ENCODE assay signal across 9 mouse cellular contexts in the genomic region with DNA sequence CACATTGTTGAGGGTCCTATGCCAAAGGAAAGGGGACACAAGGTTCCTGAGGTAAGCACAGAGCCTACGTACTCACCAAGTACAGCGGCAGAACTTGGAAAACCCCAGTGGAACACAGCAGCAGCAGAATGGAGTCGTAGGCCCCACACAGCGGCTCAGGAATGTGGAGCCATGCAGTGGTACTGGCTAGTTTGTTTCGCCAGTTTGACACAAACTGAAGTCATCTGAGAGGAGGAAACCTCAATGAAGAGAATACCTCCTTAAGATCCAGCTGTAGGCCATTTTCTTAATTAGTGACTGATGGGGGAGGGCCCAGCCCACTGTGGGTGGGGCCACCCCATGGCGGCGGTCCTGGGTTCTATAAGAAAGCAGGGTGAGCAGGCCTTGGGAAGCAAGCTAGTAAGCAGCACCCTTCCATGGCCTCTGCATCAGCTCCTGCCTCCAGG. TPM values are rescaled to one million over a fixed set of nuclear protein-coding genes. Genes with fewer than 3 reads are reported as not detected.
DNase-seq lines count a peak whose midpoint lies in the region; ATAC-seq and TF ChIP-seq lines count a peak whose summit lies in the region.
"Had no signal": no experiment of that assay in that cellular context is flagged by ENCODE, and none has a peak within 500 bp of the region (broad histone marks: within the 10 kb centered on the region; RNA-seq: fewer than 3 reads in every experiment).

No protein-coding gene starts in this region.

- peaks cover 18% of the 10 kb centered on the region for H3K79me2 ChIP-seq in CH12.LX (replicated peaks; ENCODE audit: control insufficient read depth, extremely low read depth, insufficient read depth, poor library complexity, severe bottlenecking)

- dilution Hi-C loops in CH12.LX (cut with MboI; ENCODE audit: extremely low pct_ligation_motif_present, extremely low pct_unique_long_range_greater_than_20kb, low sequenced_read_pairs), result no loop called here

- no peak for ATAC-seq in intestine, embryonic 14.5 days (replicated peaks; ENCODE audit: low FRiP score, low TSS enrichment, low read depth)
- ATAC-seq in intestine, postnatal 0 days, result no peak
- ATAC-seq in limb, embryonic 13.5 days (ENCODE audit: low FRiP score, low read depth), result peak; percentile 26; the same call in 1 of the 2 replicates
- ATAC-seq in megakaryocyte progenitor cell, adult 5-6 weeks (replicated peaks; ENCODE audit: poor library complexity), result no peak

- peak; percentile 25; the same call in 1 of the 2 replicates for TF ChIP-seq POLR2A in CH12.LX (IDR thresholded peaks at IDR 0.05; ENCODE audit: low read depth, low read length)

- no peak for TF ChIP-seq CTCF in intestine, postnatal 0 days (IDR thresholded peaks at IDR 0.05; ENCODE audit: low read depth)
- TF ChIP-seq CTCF in CH12.LX (conservative IDR thresholded peaks at IDR 0.05 in 1 of 2, IDR thresholded peaks at IDR 0.05 in 1 of 2; ENCODE audit: low read depth in 2 of 2, low read length in 2 of 2), result no peak

- no peak for TF ChIP-seq EP300 in CH12.LX (IDR thresholded peaks at IDR 0.05; ENCODE audit: low read length)

- H3K4me3 ChIP-seq in intestine, embryonic 14.5 days (ENCODE audit: low read depth, low read length), result no peak overlapping the region
- H3K4me3 ChIP-seq in intestine, postnatal 0 days (ENCODE audit: low read depth, low read length), result no peak overlapping the region
- peak overlapping the region; percentile 50 to 62 (median 52) for H3K4me3 ChIP-seq in CH12.LX (replicated peaks in 1 of 3; ENCODE audit: low read depth in 2 of 3, low read length in 2 of 3, poor library complexity in 1 of 3)
- no peak overlapping the region for H3K4me3 ChIP-seq in limb, embryonic 13.5 days

- H3K9ac ChIP-seq in intestine, embryonic 14.5 days (ENCODE audit: low read length), result no peak overlapping the region
- no peak overlapping the region for H3K9ac ChIP-seq in intestine, postnatal 0 days (ENCODE audit: low read depth, low read length)
- peak overlapping the region; percentile 59 for H3K9ac ChIP-seq in CH12.LX (ENCODE audit: insufficient read depth, low read depth)
- no peak overlapping the region for H3K9ac ChIP-seq in limb, embryonic 13.5 days

- DNase-seq in intestine, embryonic 14.5 days (ENCODE audit: low spot score), result no peak
- DNase-seq in A20 (ENCODE audit: low read depth, low spot score) (peak; percentile 83), CH12.LX (ENCODE audit: extremely low read depth) (no peak)
- no peak for DNase-seq in cerebellum, adult 18-20 months
- DNase-seq in retina, postnatal 1 day, result no peak
- DNase-seq: right cerebral cortex, postnatal 4 days had no signal

- 52% methylated on average over 7 of the region's 7 CpGs for WGBS in intestine, embryonic 14.5 days
- WGBS in intestine, postnatal 0 days, result 73% methylated on average over 7 of the region's 7 CpGs
- 44% methylated on average over 7 of the region's 7 CpGs for WGBS in limb, embryonic 13.5 days

- in situ Hi-C loops in CH12.LX (cut with MboI; ENCODE audit: low pct_ligation_motif_present, low pct_unique_long_range_greater_than_20kb, low sequenced_read_pairs), result loop anchor here (5.0 kb wide), 1 partner anchor 33 kb away; no protein-coding TSS in a partner anchor

- H3K4me2 ChIP-seq in intestine, embryonic 14.5 days (ENCODE audit: low read length), result 0 out of 2 replicates have a peak overlapping the region, but pooled peaks have one; percentile 86
- H3K4me2 ChIP-seq in intestine, postnatal 0 days (replicated peaks; ENCODE audit: low read depth), result no peak overlapping the region; the same call in 1 of the 2 replicates
- H3K4me2 ChIP-seq in CH12.LX (ENCODE audit: insufficient read depth, low read depth, poor library complexity, severe bottlenecking), result peak overlapping the region; percentile 68
- peak overlapping the region; percentile 89 for H3K4me2 ChIP-seq in limb, embryonic 13.5 days (replicated peaks)

- H3K36me3 ChIP-seq in intestine, embryonic 14.5 days (ENCODE audit: control insufficient read depth, insufficient read depth, low read length), result no peaks in the 10 kb centered on the region
- H3K36me3 ChIP-seq in intestine, postnatal 0 days (ENCODE audit: control insufficient read depth, insufficient read depth), result no peaks in the 10 kb centered on the region
- peaks cover 0 to 1% of the 10 kb centered on the region in 2 experiments for H3K36me3 ChIP-seq in CH12.LX (replicated peaks in 1 of 2; ENCODE audit: control insufficient read depth in 1 of 2, insufficient read depth in 1 of 2, low read length in 1 of 2)
- no peaks in the 10 kb centered on the region for H3K36me3 ChIP-seq in limb, embryonic 13.5 days

- no peak overlapping the region for H3K27ac ChIP-seq in intestine, embryonic 14.5 days (ENCODE audit: low read depth)
- no peak overlapping the region for H3K27ac ChIP-seq in intestine, postnatal 0 days (ENCODE audit: low read depth, low read length)
- peak overlapping the region; percentile 90 for H3K27ac ChIP-seq in CH12.LX (ENCODE audit: insufficient read depth, low read depth)
- peak overlapping the region; percentile 33 for H3K27ac ChIP-seq in limb, embryonic 13.5 days

- TF ChIP-seq RAD21 in CH12.LX (IDR thresholded peaks at IDR 0.05; ENCODE audit: low read depth, low read length), result no peak

- H3K27me3 ChIP-seq in intestine, embryonic 14.5 days (replicated peaks; ENCODE audit: control insufficient read depth, insufficient read depth, low read length), result no peaks in the 10 kb centered on the region
- peaks cover 19% of the 10 kb centered on the region for H3K27me3 ChIP-seq in intestine, postnatal 0 days (replicated peaks; ENCODE audit: control insufficient read depth, insufficient read depth, low read length)
- H3K27me3 ChIP-seq in CH12.LX (replicated peaks), result no peaks in the 10 kb centered on the region
- peaks cover 27% of the 10 kb centered on the region for H3K27me3 ChIP-seq in limb, embryonic 13.5 days

- no peaks in the 10 kb centered on the region for H3K9me3 ChIP-seq in intestine, embryonic 14.5 days (ENCODE audit: control insufficient read depth, low read length)
- H3K9me3 ChIP-seq in intestine, postnatal 0 days (ENCODE audit: control insufficient read depth), result no peaks in the 10 kb centered on the region
- H3K9me3 ChIP-seq in CH12.LX (replicated peaks; ENCODE audit: low read length), result peaks cover 2% of the 10 kb centered on the region
- H3K9me3 ChIP-seq in limb, embryonic 13.5 days, result no peaks in the 10 kb centered on the region

- H3K4me1 ChIP-seq in intestine, embryonic 14.5 days (replicated peaks; ENCODE audit: control insufficient read depth, insufficient read depth, low read length), result peaks cover 22% of the 10 kb centered on the region
- no peaks in the 10 kb centered on the region for H3K4me1 ChIP-seq in intestine, postnatal 0 days (replicated peaks; ENCODE audit: control insufficient read depth, insufficient read depth, low read length)
- H3K4me1 ChIP-seq in CH12.LX (ENCODE audit: control insufficient read depth in 1 of 2, insufficient read depth in 2 of 2), result peaks cover 3 to 38% of the 10 kb centered on the region in 2 experiments; a peak in 3 of 4 replicates
- H3K4me1 ChIP-seq in limb, embryonic 13.5 days, result peaks cover 36% of the 10 kb centered on the region

TF ChIP-seq in CH12.LX, 34 proteins besides CTCF, POLR2A, EP300 and RAD21:
- TF ChIP-seq SIN3A (IDR thresholded peaks at IDR 0.05; ENCODE audit: low read length), result 0 out of 2 replicates have a peak, but pooled peaks have one; percentile 11
- no peak for TF ChIP-seq MYC (IDR thresholded peaks at IDR 0.05; ENCODE audit: low read depth, low read length)
- TF ChIP-seq TBP (conservative IDR thresholded peaks at IDR 0.05; ENCODE audit: low read depth, low read length), result no peak
- 0 out of 2 replicates have a peak, but pooled peaks have one; percentile 36 for TF ChIP-seq MEF2A (IDR thresholded peaks at IDR 0.05; ENCODE audit: borderline replicate concordance, low read depth, low read length)
- no peak; the same call in 1 of the 2 replicates for TF ChIP-seq ZMIZ1 (IDR thresholded peaks at IDR 0.05; ENCODE audit: low read depth, low read length)
- peak; percentile 19; the same call in 1 of the 2 replicates for TF ChIP-seq NELFE (IDR thresholded peaks at IDR 0.05; ENCODE audit: low read depth, low read length)
- TF ChIP-seq ETS1 (conservative IDR thresholded peaks at IDR 0.05; ENCODE audit: low read depth, low read length), result no peak
- TF ChIP-seq JUND (conservative IDR thresholded peaks at IDR 0.05; ENCODE audit: low read depth, low read length), result no peak
- 0 out of 2 replicates have a peak, but pooled peaks have one; percentile 58 for TF ChIP-seq UBTF (IDR thresholded peaks at IDR 0.05; ENCODE audit: low read depth, low read length)
- TF ChIP-seq GABPA (IDR thresholded peaks at IDR 0.05; ENCODE audit: insufficient replicate concordance, low read depth, low read length), result no peak
- TF ChIP-seq SMC3 (IDR thresholded peaks at IDR 0.05; ENCODE audit: low read depth, low read length), result no peak
- peak; percentile 79 for TF ChIP-seq CHD1 (IDR thresholded peaks at IDR 0.05; ENCODE audit: low read depth, low read length)
- peak; percentile 20; the same call in 1 of the 2 replicates for TF ChIP-seq MXI1 (IDR thresholded peaks at IDR 0.05; ENCODE audit: low read depth, low read length)
- peak; percentile 55 for TF ChIP-seq TCF12 (IDR thresholded peaks at IDR 0.05; ENCODE audit: low read depth, low read length)
- no peak for TF ChIP-seq ZC3H11A (IDR thresholded peaks at IDR 0.05; ENCODE audit: low read depth, low read length)
- TF ChIP-seq HCFC1 (IDR thresholded peaks at IDR 0.05; ENCODE audit: low read depth, low read length), result no peak
- TF ChIP-seq ELF1 (IDR thresholded peaks at IDR 0.05; ENCODE audit: low read depth, low read length), result no peak
- TF ChIP-seq MAFK (IDR thresholded peaks at IDR 0.05; ENCODE audit: insufficient replicate concordance, low read length), result no peak

RNA-seq across cellular contexts. Expression of gene Ggta1, which starts 1.1 kb away (rescaled TPM):
- 20.1 and 20.8 TPM in 2 replicates for polyA plus RNA-seq in intestine, embryonic 14.5 days (2014; fragmentation: Nextera tagmentation; extraction: Ambion mirVana)
- polyA plus RNA-seq in intestine, postnatal 0 days (2015; fragmentation: Nextera tagmentation; extraction: Ambion mirVana), result 6.4 and 7.0 TPM in 2 replicates
- total RNA-seq in CH12.LX (2012; rRNA removed) (55.8 and 67.2 TPM in 2 replicates), CH12.LX (2014; rRNA removed) (46.9 and 52.0 TPM in 2 replicates)
- 38.4 and 40.5 TPM in 2 replicates for polyA plus RNA-seq in CH12.LX (2012; ENCODE audit: insufficient read length, low read depth)
- polyA plus RNA-seq in limb, embryonic 13.5 days (2015; fragmentation: Nextera tagmentation; extraction: Ambion mirVana), result 18.3 and 19.6 TPM in 2 replicates
- total RNA-seq in megakaryocyte progenitor cell, adult 5-6 weeks (2015), result 50.8 and 54.4 TPM in 2 replicates
- 72.0 and 77.3 TPM in 2 replicates for total RNA-seq in megakaryocyte progenitor cell, adult 5-6 weeks (2017)

Comparison
In these comparisons a context has a peak if more than half of its experiments do, and no peak if none do; other contexts are left out.
1. H3K27ac ChIP-seq: peak in CH12.LX (single experiment) and limb, embryonic 13.5 days (single experiment); none in intestine, embryonic 14.5 days (single experiment) and intestine, postnatal 0 days (single experiment).
2. H3K4me3 ChIP-seq: peak in CH12.LX (3 of 3); none in intestine, embryonic 14.5 days (single experiment), intestine, postnatal 0 days (single experiment) and limb, embryonic 13.5 days (single experiment).